In the genomic region with DNA sequence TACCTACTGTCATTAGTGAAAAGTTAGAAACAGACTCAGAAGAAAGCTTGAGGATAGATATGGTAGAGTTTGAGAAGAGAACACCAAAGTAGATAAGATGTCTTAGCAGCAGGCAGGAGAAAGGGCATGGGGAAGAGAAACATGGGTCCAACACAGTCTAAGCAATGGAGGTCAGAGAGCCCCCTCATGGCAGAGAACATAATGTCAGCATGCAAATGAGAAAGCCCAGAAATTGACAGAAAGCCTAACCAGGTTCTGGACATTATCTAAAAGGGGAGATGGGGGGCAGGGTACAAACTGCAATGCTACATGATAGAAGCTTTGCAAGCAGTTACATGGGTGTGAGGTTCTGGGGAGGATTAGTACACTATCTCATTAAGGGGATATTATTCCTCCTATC, we compare ENCODE assay signal across 29 mouse cellular contexts.
DNase-seq lines count a peak whose midpoint lies in the region; ATAC-seq and TF ChIP-seq lines count a peak whose summit lies in the region.
"Had no signal": no experiment of that assay in that cellular context is flagged by ENCODE, and none has a peak within 500 bp of the region (broad histone marks: within the 10 kb centered on the region; RNA-seq: fewer than 3 reads in every experiment).

No protein-coding gene starts in this region.

- no peak overlapping the region for H3K4me3 ChIP-seq in forebrain, embryonic 10.5 days
- H3K4me3 ChIP-seq in forebrain, embryonic 12.5 days (replicated peaks), result no peak overlapping the region
- no peak overlapping the region for H3K4me3 ChIP-seq in lung, embryonic 14.5 days (ENCODE audit: low read depth, low read length)
- H3K4me3 ChIP-seq: embryonic facial prominence, embryonic 12.5 days; gastrocnemius, adult 2 months; heart, adult 2 months; heart, embryonic 12.5 days; hindbrain, embryonic 13.5 days; left cerebral cortex, adult 2 months; limb, embryonic 12.5 days; liver, embryonic 15.5 days; lung, embryonic 15.5 days had no signal

- no peak for ATAC-seq in forebrain, embryonic 12.5 days (ENCODE audit: low FRiP score)
- ATAC-seq in lung, embryonic 14.5 days (ENCODE audit: insufficient read depth), result no peak
- peak; percentile 50; the same call in 1 of the 2 replicates for ATAC-seq in common myeloid progenitor, adult 5-6 weeks (replicated peaks; ENCODE audit: low read depth, poor library complexity, severe bottlenecking)
- ATAC-seq: forebrain, embryonic 16.5 days; inflammation-experienced regulatory T-cells, adult 6 months had no signal

- H3K27ac ChIP-seq in forebrain, embryonic 10.5 days, result peak overlapping the region; percentile 83; the same call in 1 of the 2 replicates
- no peak overlapping the region for H3K27ac ChIP-seq in forebrain, embryonic 12.5 days
- H3K27ac ChIP-seq in lung, embryonic 14.5 days (ENCODE audit: low read depth), result no peak overlapping the region
- H3K27ac ChIP-seq: embryonic facial prominence, embryonic 12.5 days; gastrocnemius, adult 2 months; heart, adult 2 months; hindbrain, embryonic 13.5 days; left cerebral cortex, adult 2 months; limb, embryonic 12.5 days; liver, embryonic 15.5 days; lung, embryonic 15.5 days; macrophage had no signal

- H3K27me3 ChIP-seq in forebrain, embryonic 10.5 days (ENCODE audit: poor library complexity, severe bottlenecking), result no peaks in the 10 kb centered on the region
- H3K27me3 ChIP-seq in forebrain, embryonic 12.5 days, result no peaks in the 10 kb centered on the region
- no peaks in the 10 kb centered on the region for H3K27me3 ChIP-seq in lung, embryonic 14.5 days (ENCODE audit: insufficient read depth, low read length)
- H3K27me3 ChIP-seq: embryonic facial prominence, embryonic 12.5 days; heart, embryonic 12.5 days; hindbrain, embryonic 13.5 days; limb, embryonic 12.5 days; liver, embryonic 15.5 days; lung, embryonic 15.5 days had no signal

- H3K9ac ChIP-seq in forebrain, embryonic 12.5 days, result no peak overlapping the region
- H3K9ac ChIP-seq in lung, embryonic 14.5 days, result no peak overlapping the region
- H3K9ac ChIP-seq: embryonic facial prominence, embryonic 12.5 days; heart, embryonic 12.5 days; hindbrain, embryonic 13.5 days; limb, embryonic 12.5 days; liver, embryonic 15.5 days; lung, embryonic 15.5 days had no signal

- H3K9me3 ChIP-seq in forebrain, embryonic 10.5 days, result no peaks in the 10 kb centered on the region
- no peaks in the 10 kb centered on the region for H3K9me3 ChIP-seq in forebrain, embryonic 12.5 days
- no peaks in the 10 kb centered on the region for H3K9me3 ChIP-seq in lung, embryonic 14.5 days (ENCODE audit: low read depth, low read length)
- H3K9me3 ChIP-seq: embryonic facial prominence, embryonic 12.5 days; heart, embryonic 12.5 days; hindbrain, embryonic 13.5 days; limb, embryonic 12.5 days; liver, embryonic 15.5 days; lung, embryonic 15.5 days had no signal

- DNase-seq in forebrain, embryonic 10.5 days (ENCODE audit: extremely low spot score, low spot score), result no peak
- DNase-seq in lung, embryonic 14.5 days, result peak; percentile 8
- no peak for DNase-seq in lung, postnatal 36 days
- DNase-seq in 416B (ENCODE audit: low read depth), result peak; percentile 9
- DNase-seq in cerebellum, adult 8-10 months, result no peak
- DNase-seq: adrenal gland, adult 2 months; adrenal gland, postnatal 36 days; cerebellum, adult 2 months; cerebellum, postnatal 25 days; embryo, embryonic 11 days; gastrocnemius, adult 2 months; gastrocnemius, postnatal 36 days; heart, adult 2 months; heart, postnatal 4 days; kidney, adult 9 months; kidney, postnatal 14 days; right cerebral cortex, postnatal 14 days had no signal

- no peak for TF ChIP-seq CTCF in lung, embryonic 14.5 days (IDR thresholded peaks at IDR 0.05; ENCODE audit: low read depth)

- peaks cover 54% of the 10 kb centered on the region for H3K4me1 ChIP-seq in forebrain, embryonic 10.5 days
- H3K4me1 ChIP-seq in forebrain, embryonic 12.5 days, result peaks cover 48% of the 10 kb centered on the region
- peaks cover 7% of the 10 kb centered on the region; the same call in 1 of the 2 replicates for H3K4me1 ChIP-seq in lung, embryonic 14.5 days (ENCODE audit: insufficient read depth)
- H3K4me1 ChIP-seq: liver, embryonic 15.5 days had no signal

- no peak overlapping the region for H3K4me2 ChIP-seq in forebrain, embryonic 12.5 days
- no peak overlapping the region for H3K4me2 ChIP-seq in lung, embryonic 14.5 days
- H3K4me2 ChIP-seq: embryonic facial prominence, embryonic 12.5 days; heart, embryonic 12.5 days; hindbrain, embryonic 13.5 days; limb, embryonic 12.5 days; liver, embryonic 15.5 days; lung, embryonic 15.5 days had no signal

- H3K36me3 ChIP-seq in forebrain, embryonic 10.5 days (replicated peaks), result no peaks in the 10 kb centered on the region
- H3K36me3 ChIP-seq in forebrain, embryonic 12.5 days (replicated peaks), result no peaks in the 10 kb centered on the region
- H3K36me3 ChIP-seq in lung, embryonic 14.5 days (ENCODE audit: insufficient read depth), result no peaks in the 10 kb centered on the region
- H3K36me3 ChIP-seq: embryonic facial prominence, embryonic 12.5 days; heart, embryonic 12.5 days; hindbrain, embryonic 13.5 days; limb, embryonic 12.5 days; liver, embryonic 15.5 days; lung, embryonic 15.5 days had no signal

Comparison
In these comparisons a context has a peak if more than half of its experiments do, and no peak if none do; other contexts are left out.
1. DNase-seq: peak in lung, embryonic 14.5 days (single experiment) and 416B (single experiment); none in forebrain, embryonic 10.5 days (single experiment), lung, postnatal 36 days (single experiment) and cerebellum, adult 8-10 months (single experiment).